Mouse (Mus musculus): Measurements from ENCODE around the gene Plpp7.

DNA sequence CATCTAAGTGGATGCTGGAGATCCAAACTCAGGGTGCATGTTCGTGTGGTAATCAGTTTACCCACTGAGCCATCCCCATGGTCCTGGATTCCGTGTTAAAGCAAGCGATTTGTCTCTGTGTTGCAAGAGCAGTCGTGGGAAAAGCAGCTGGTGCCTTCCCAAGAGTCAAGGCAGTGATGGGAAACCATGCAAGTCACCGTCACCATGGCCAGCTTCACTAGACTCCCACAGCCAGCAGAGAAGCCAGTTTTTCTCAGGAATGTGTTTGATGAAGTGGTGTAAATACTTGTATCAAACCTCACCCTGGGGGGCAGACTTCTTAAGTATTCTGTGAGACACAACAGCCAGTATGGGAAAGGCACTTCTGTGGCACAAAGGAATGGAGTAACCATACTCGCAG lies 47.0 kb downstream of the Plpp7 start:
- TF ChIP-seq CTCF (conservative IDR thresholded peaks at IDR 0.05; ENCODE audit: insufficient read depth, insufficient read length, low read depth, low read length): no peak
- TF ChIP-seq POLR2A (IDR thresholded peaks at IDR 0.05; ENCODE audit: low read depth, low read length): no peak

All from kidney, adult 2 months (tissue).